Mouse (Mus musculus) myocyte (in vitro differentiated cells): ENCODE measurements around the gene Rrnad1. TPM values are rescaled to one million over a fixed set of nuclear protein-coding genes. Genes with fewer than 3 reads are reported as not detected.

Experiments used
- H3K27me3 ChIP-seq: one replicate; pipeline ENCODE4 v1.6.1; 2011; ENCODE audit not compliant: control insufficient read depth, insufficient read depth, insufficient read length
- H3K36me3 ChIP-seq: one replicate; pipeline ENCODE4 v1.6.1; 2011; ENCODE audit not compliant: control insufficient read depth, insufficient read depth
- H3K4me2 ChIP-seq: one replicate; pipeline ENCODE4 v1.6.1; 2011; ENCODE audit warnings: low read depth, control low read depth
- H3K4me3 ChIP-seq: one replicate; pipeline ENCODE4 v1.5.1; 2011; ENCODE audit warnings: mild to moderate bottlenecking, control low read depth, moderate library complexity
- H3K79me2 ChIP-seq: one replicate; pipeline ENCODE4 v1.6.1; 2011; ENCODE audit not compliant: control insufficient read depth, insufficient read depth
- H3ac ChIP-seq: one replicate; pipeline ENCODE4 v1.6.1; 2011; ENCODE audit not compliant: control insufficient read depth, insufficient read length
- CEBPB ChIP-seq: IDR thresholded peaks from 2 replicates; pipeline ENCODE4 v1.6.1; 2011; ENCODE audit warnings: mild to moderate bottlenecking, moderate library complexity; ENCODE audit not compliant: poor library complexity, insufficient read depth, severe bottlenecking
- E2F4 ChIP-seq: IDR thresholded peaks from one replicate; pipeline ENCODE4 v1.6.1; 2011; ENCODE audit warnings: mild to moderate bottlenecking, control low read depth, moderate library complexity; ENCODE audit not compliant: insufficient read depth
- MAX ChIP-seq: IDR thresholded peaks from one replicate; pipeline ENCODE4 v1.6.1; 2011; ENCODE audit warnings: low read depth, mild to moderate bottlenecking, control low read depth
- MYOD1 ChIP-seq, 3 experiments: IDR thresholded peaks; one replicate each; pipeline ENCODE4 v1.6.1; 2011; ENCODE audit warnings: control low read depth in 2 of 3, low read depth in 2 of 3, mild to moderate bottlenecking in 2 of 3, moderate library complexity in 1 of 3; ENCODE audit not compliant: insufficient read length in 2 of 3, control insufficient read depth in 1 of 3
- MYOG ChIP-seq, 3 experiments: IDR thresholded peaks; one replicate each; pipeline ENCODE4 v1.6.1; 2011; ENCODE audit warnings: control low read depth in 2 of 3, low read depth in 2 of 3, mild to moderate bottlenecking in 2 of 3; ENCODE audit not compliant: insufficient read length in 2 of 3, control insufficient read depth in 1 of 3, insufficient read depth in 1 of 3
- POLR2A ChIP-seq: IDR thresholded peaks from one replicate; pipeline ENCODE4 v1.6.1; 2011; ENCODE audit warnings: low read depth, mild to moderate bottlenecking, control low read depth, moderate library complexity; ENCODE audit not compliant: insufficient read length
- POLR2AphosphoS2 ChIP-seq: IDR thresholded peaks from one replicate; pipeline ENCODE4 v1.6.1; 2011; ENCODE audit warnings: low read depth, control low read depth; ENCODE audit not compliant: insufficient read length
- REST ChIP-seq: IDR thresholded peaks from one replicate; pipeline ENCODE4 v1.6.1; 2011; ENCODE audit warnings: mild to moderate bottlenecking, control low read depth, moderate library complexity; ENCODE audit not compliant: insufficient read depth, insufficient read length
- SRF ChIP-seq: IDR thresholded peaks from one replicate; pipeline ENCODE4 v1.6.1; 2011; ENCODE audit warnings: low read depth; ENCODE audit not compliant: control insufficient read depth, insufficient read length
- TCF12 ChIP-seq: IDR thresholded peaks from one replicate; pipeline ENCODE4 v1.6.1; 2011; ENCODE audit warnings: mild to moderate bottlenecking, control low read depth; ENCODE audit not compliant: poor library complexity, insufficient read depth, severe bottlenecking
- TCF3 ChIP-seq: IDR thresholded peaks from one replicate; pipeline ENCODE4 v1.6.1; 2011; ENCODE audit warnings: low read depth, control low read depth; ENCODE audit not compliant: insufficient read length
- USF1 ChIP-seq: IDR thresholded peaks from one replicate; pipeline ENCODE4 v1.6.1; 2011; ENCODE audit warnings: low read depth, mild to moderate bottlenecking, control low read depth, moderate library complexity
- polyA plus RNA-seq: library from polyadenylated mRNA; unstranded; fragments of >200 nt; fragmentation: generic; extraction: Trizol; gene quantifications from one replicate; pipeline ENCODE4 v1.2.1, GENCODE M21; 2012; ENCODE audit warnings: missing spikeins

The Rrnad1 gene
- polyA plus RNA-seq, 1 experiment, result 7.0 TPM

DNA sequence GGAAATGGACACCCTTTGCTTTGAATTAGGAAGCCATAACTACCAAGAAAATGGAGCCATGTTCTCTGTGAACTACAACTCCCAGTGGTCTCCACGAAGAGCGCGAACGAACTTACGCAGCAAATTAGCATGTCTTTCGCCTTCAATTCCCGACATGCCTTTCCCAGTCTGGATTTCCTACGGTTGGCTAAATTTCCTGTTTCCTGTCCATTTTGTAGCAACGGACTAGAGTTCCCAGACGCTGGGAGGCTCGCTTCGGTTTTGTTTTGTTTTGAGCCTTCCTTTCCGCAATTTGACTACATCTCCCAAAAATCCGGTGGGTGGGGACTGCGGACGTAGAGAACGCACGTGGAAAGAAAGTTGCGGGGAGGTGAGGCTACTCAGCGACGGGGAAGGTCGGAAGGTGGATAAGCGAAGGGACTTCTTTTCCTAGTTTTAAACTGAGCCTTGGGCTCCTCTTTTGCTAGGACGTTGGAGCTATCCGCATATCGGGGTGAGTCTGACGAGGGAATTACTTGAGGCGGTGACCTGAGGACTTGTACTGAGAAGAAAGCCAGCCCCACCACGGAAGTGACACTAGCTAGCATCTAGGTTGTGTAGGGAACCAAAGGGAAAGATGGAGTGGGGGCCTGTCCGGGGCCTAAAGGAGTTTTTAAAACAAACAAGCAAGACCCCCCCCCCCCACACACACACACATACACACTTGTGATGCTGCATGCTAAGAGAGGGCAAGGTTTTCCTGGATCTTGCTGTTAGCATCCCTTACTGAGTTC, 11.0 kb downstream of the Rrnad1 start, which contains the start of gene Mrpl24:
Gene Mrpl24 (plus strand): TSS at position 171 of the 773 bp plus-strand sequence.
- Histone ChIP-seq H3ac (peak within 1 kb of the TSS; percentile 48), H3K36me3 (peaks cover 38% of the 10 kb centered on the region), H3K4me2 (peak within 1 kb of the TSS; percentile 100), H3K27me3 (no peaks in the 10 kb centered on the region), H3K4me3 (peak within 1 kb of the TSS; percentile 46), H3K79me2 (peaks cover 15% of the 10 kb centered on the region)
- TF ChIP-seq TCF3, result no peak
- no peak for TF ChIP-seq E2F4
- no peak for TF ChIP-seq MAX
- TF ChIP-seq REST, result no peak
- no peak for TF ChIP-seq MYOD1 (IDR thresholded peaks at IDR 0.05; ENCODE audit: control insufficient read depth in 1 of 3, insufficient read length in 2 of 3, low read depth in 2 of 3)
- TF ChIP-seq POLR2A, result peak; percentile 13
- no peak for TF ChIP-seq USF1
- peak; percentile 85 for TF ChIP-seq POLR2AphosphoS2
- TF ChIP-seq CEBPB, result 0 out of 2 replicates have a peak, but pooled peaks have one; percentile 22
- TF ChIP-seq TCF12, result no peak
- TF ChIP-seq SRF, result no peak
- TF ChIP-seq MYOG (IDR thresholded peaks at IDR 0.05; ENCODE audit: control insufficient read depth in 1 of 3, insufficient read depth in 1 of 3, insufficient read length in 2 of 3, low read depth in 2 of 3), result no peak

DNA sequence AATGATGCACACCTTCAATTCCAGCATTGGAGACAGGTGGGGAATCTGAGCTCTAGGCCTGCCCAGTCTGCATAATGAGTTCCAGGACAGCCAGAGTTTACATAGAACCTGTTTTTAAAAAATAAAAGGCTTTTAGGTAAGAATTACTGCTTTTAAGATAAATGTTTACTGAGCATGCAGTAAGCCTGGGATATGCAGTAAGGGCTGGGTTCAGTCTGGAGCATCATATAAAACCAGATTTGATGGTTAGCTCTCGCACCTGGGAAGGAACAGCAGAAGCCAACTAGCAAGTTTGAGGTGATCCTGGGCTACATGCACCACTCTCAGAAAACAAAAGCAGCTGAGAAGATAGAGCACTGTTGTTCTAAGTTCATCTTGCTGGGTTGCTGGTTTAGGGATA, 12.0 kb downstream of the Rrnad1 start:
- TF ChIP-seq CEBPB (no peak), USF1 (no peak), MYOD1 (IDR thresholded peaks at IDR 0.05; ENCODE audit: control insufficient read depth in 1 of 3, insufficient read length in 2 of 3, low read depth in 2 of 3) (no peak), POLR2A (no peak), REST (no peak), MAX (no peak), TCF12 (no peak), MYOG (IDR thresholded peaks at IDR 0.05; ENCODE audit: control insufficient read depth in 1 of 3, insufficient read depth in 1 of 3, insufficient read length in 2 of 3, low read depth in 2 of 3) (no peak), POLR2AphosphoS2 (no peak), SRF (no peak), TCF3 (no peak), E2F4 (no peak)
- H3K27me3 ChIP-seq, result no peaks in the 10 kb centered on the region
- peaks cover 15% of the 10 kb centered on the region for H3K79me2 ChIP-seq
- no peak overlapping the region for H3ac ChIP-seq
- H3K4me3 ChIP-seq, result no peak overlapping the region
- H3K36me3 ChIP-seq, result peaks cover 35% of the 10 kb centered on the region
- no peak overlapping the region for H3K4me2 ChIP-seq

DNA sequence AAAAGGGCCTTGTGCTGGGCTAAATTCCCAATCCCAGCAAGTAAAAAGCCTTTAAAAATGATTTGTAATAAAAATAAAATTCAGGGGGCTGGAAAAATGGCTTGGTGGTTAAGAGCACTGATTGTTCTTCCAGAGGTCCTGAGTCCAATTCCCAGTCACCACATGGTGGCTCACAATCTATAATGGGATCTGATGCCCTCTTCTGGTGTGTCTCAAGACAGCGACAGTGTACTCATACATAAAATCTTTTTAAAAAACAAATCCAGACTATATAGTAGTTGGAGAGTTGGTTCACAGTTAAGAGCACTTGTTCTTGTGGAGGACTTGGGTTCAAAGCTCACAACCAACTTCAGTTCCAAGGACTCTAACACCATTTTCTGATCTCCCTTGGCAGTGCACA, 13.5 kb downstream of the Rrnad1 start:
- no peak for TF ChIP-seq MYOD1 (IDR thresholded peaks at IDR 0.05; ENCODE audit: control insufficient read depth in 1 of 3, insufficient read length in 2 of 3, low read depth in 2 of 3)
- TF ChIP-seq E2F4, result no peak
- H3K79me2 ChIP-seq, result peaks cover 30% of the 10 kb centered on the region
- no peak overlapping the region for H3ac ChIP-seq
- H3K4me2 ChIP-seq, result no peak overlapping the region
- H3K36me3 ChIP-seq, result peaks cover 30% of the 10 kb centered on the region
- no peaks in the 10 kb centered on the region for H3K27me3 ChIP-seq
- no peak overlapping the region for H3K4me3 ChIP-seq

DNA sequence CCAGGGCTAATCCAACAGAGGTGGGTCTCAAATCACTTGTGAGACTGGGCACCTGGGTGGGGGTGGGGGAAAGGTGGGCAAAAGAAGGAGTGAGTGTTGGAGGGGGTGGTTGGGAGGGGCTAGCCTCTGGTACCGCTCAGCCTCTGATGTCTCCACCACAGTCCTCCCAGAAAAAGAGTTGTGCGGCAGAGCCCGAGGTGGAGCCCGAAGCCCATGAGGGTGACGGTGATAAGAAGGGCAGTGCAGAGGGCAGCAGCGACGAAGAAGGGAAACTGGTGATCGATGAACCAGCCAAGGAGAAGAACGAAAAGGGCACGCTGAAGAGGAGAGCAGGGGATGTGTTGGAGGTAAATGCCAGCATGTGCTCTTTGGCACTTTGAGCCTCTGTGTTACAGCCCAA, 16.6 kb downstream of the Rrnad1 start:
- no peak overlapping the region for H3ac ChIP-seq
- no peaks in the 10 kb centered on the region for H3K27me3 ChIP-seq
- no peak overlapping the region for H3K4me2 ChIP-seq
- peaks cover 46% of the 10 kb centered on the region for H3K79me2 ChIP-seq
- H3K4me3 ChIP-seq, result no peak overlapping the region
- peaks cover 27% of the 10 kb centered on the region for H3K36me3 ChIP-seq
- TF ChIP-seq POLR2AphosphoS2 (no peak), REST (no peak), POLR2A (no peak)

DNA sequence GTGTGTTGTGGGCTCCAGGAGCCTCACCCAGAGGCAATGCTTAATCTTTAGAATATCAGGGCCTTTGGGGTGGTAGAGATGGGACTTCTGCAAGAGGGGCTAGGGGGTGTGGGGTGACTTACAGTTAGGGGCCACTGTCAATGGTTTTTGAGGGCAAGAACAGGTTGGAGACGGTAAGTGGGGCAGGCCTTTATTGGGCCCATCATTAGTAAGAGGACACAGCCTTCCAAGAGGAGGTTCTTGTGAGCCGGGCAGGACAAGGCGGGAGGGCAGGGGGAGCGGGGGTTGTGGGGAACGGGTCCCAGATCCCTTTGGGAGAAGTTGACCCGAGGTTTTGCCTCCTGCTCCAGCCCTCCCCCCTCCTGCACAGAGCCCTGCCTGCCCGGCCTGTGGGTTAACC, 17.0 kb downstream of the Rrnad1 start:
- no peak for TF ChIP-seq TCF12
- TF ChIP-seq MYOG (IDR thresholded peaks at IDR 0.05; ENCODE audit: control insufficient read depth in 1 of 3, insufficient read depth in 1 of 3, insufficient read length in 2 of 3, low read depth in 2 of 3), result no peak
- no peak for TF ChIP-seq POLR2AphosphoS2
- no peak for TF ChIP-seq POLR2A
- no peak for TF ChIP-seq SRF
- no peak for TF ChIP-seq MAX
- no peak for TF ChIP-seq MYOD1 (IDR thresholded peaks at IDR 0.05; ENCODE audit: control insufficient read depth in 1 of 3, insufficient read length in 2 of 3, low read depth in 2 of 3)
- no peak for TF ChIP-seq E2F4
- TF ChIP-seq TCF3, result no peak
- TF ChIP-seq USF1, result no peak
- TF ChIP-seq CEBPB, result no peak
- no peak for TF ChIP-seq REST
- Histone ChIP-seq H3K79me2 (peaks cover 50% of the 10 kb centered on the region), H3ac (no peak overlapping the region), H3K36me3 (peaks cover 27% of the 10 kb centered on the region), H3K27me3 (no peaks in the 10 kb centered on the region), H3K4me3 (no peak overlapping the region), H3K4me2 (no peak overlapping the region)
